ENCODE assay signal across 21 mouse cellular contexts in the genomic region with DNA sequence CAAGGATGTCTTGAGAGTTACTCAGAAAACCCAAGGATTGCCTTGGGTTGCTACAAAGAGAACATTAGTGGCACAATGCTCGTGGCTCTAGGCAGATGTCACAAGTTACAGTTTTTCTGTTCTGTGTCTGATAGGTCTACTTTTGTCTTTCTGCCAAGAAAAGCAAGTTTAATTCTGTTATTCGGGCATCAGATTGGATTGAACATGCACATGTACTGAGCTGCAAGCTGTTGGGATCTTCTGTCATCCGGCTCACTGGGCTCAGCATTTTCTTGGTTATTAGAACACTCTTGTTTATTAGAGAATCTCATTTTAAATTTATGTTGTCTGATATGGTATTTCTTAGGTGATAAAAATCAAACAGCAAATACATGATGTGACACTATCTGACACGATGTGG.
"Had no signal": no experiment of that assay in that cellular context is flagged by ENCODE, and none has a peak within 500 bp of the region (broad histone marks: within the 10 kb centered on the region; RNA-seq: fewer than 3 reads in every experiment).

No protein-coding gene starts in this region.

- H3K36me3 ChIP-seq: intestine, embryonic 15.5 days; limb, embryonic 12.5 days; liver, embryonic 13.5 days; lung, embryonic 15.5 days; midbrain, embryonic 15.5 days; neural tube, embryonic 12.5 days; stomach, embryonic 15.5 days had no signal

- H3K27me3 ChIP-seq: intestine, embryonic 15.5 days; limb, embryonic 12.5 days; liver, embryonic 13.5 days; lung, embryonic 15.5 days; megakaryocyte, embryonic 14.5 days; midbrain, embryonic 15.5 days; neural tube, embryonic 12.5 days; stomach, embryonic 15.5 days had no signal

- H3K9ac ChIP-seq: intestine, embryonic 15.5 days; limb, embryonic 12.5 days; liver, embryonic 13.5 days; liver, postnatal 0 days; lung, embryonic 15.5 days; midbrain, embryonic 15.5 days; neural tube, embryonic 12.5 days; stomach, embryonic 15.5 days had no signal

- H3K9me3 ChIP-seq: intestine, embryonic 15.5 days; limb, embryonic 12.5 days; liver, embryonic 13.5 days; lung, embryonic 15.5 days; midbrain, embryonic 15.5 days; neural tube, embryonic 12.5 days; stomach, embryonic 15.5 days had no signal

- H3K4me1 ChIP-seq: intestine, embryonic 15.5 days; limb, embryonic 12.5 days; liver, embryonic 13.5 days; lung, embryonic 15.5 days; megakaryocyte, embryonic 14.5 days; midbrain, embryonic 15.5 days; neural tube, embryonic 12.5 days; stomach, embryonic 15.5 days had no signal

- ATAC-seq: intestine, embryonic 15.5 days; liver, postnatal 0 days; midbrain, embryonic 15.5 days had no signal

- H3K4me3 ChIP-seq: intestine, embryonic 15.5 days; left cerebral cortex, adult 2 months; limb, embryonic 12.5 days; liver, embryonic 13.5 days; lung, embryonic 15.5 days; megakaryocyte, embryonic 14.5 days; midbrain, embryonic 15.5 days; neural tube, embryonic 12.5 days; stomach, embryonic 15.5 days had no signal

- H3K4me2 ChIP-seq: intestine, embryonic 15.5 days; limb, embryonic 12.5 days; liver, embryonic 13.5 days; lung, embryonic 15.5 days; midbrain, embryonic 11.5 days; midbrain, embryonic 15.5 days; neural tube, embryonic 12.5 days; stomach, embryonic 15.5 days had no signal

- H3K27ac ChIP-seq: intestine, embryonic 15.5 days; left cerebral cortex, adult 2 months; limb, embryonic 12.5 days; liver, embryonic 13.5 days; lung, embryonic 15.5 days; macrophage; midbrain, embryonic 15.5 days; neural tube, embryonic 12.5 days; stomach, embryonic 15.5 days had no signal

- DNase-seq: kidney, adult 18-20 months; kidney, postnatal 10 days; kidney, postnatal 4 days; liver; liver, embryonic 13.5 days; liver, postnatal 0 days; lung, postnatal 14 days; right cerebral cortex, postnatal 4 days; spleen, adult 18-20 months; thymus, adult 2 months; thymus, postnatal 25 days had no signal
